Mouse (Mus musculus): ENCODE measurements around the gene Asb2.

Gene Asb2

DNA sequence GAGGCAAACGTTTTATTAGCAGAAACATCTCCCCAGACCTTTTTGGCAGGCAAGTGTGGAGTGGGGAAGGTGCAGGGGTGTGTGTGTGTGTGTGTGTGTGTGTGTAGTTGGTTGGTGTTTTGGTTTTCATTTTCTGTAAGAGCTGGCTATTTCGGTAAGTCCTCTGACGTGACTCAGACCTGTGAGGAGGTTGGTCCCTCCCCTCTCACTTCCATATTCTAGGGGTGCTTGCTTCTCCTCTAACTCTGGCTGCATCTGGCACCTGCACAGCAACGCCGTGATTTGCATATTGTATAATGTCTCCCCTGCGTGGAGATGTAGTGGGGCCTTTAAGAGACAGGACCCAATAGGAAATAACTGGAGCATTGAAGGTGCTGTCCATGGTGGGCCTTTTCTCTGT, 82.8 kb downstream of the Asb2 start:
- DNase-seq (ENCODE audit: low spot score in 2 of 2), result peak; percentile 26

DNA sequence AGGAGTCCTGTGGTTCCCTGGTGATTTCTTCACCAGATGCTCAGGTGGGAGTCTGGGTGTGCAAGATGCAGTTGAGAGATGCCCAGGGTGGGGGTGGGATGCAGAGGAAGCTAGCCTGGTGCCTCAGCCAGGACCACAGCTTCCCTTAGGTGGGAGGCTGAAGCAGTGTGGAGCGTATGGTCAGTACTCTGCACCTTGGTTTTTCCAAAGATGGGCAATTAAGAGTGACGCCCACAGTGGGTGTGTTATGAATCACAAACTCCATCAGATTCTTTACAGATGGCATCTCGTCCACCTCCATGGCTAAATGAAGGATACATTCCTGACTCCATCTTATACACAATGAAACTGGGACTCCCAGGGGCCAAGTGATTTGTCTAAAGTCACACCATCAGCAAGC, 83.6 kb downstream of the Asb2 start:
- DNase-seq (ENCODE audit: low spot score in 2 of 2), result peak; percentile 27 to 32

Data from right cerebral cortex, adult 2 months (tissue).